Mouse (Mus musculus) kidney, adult 9 months (tissue): ENCODE results near the gene Tbx3.

ENCODE experiments used
- DNase-seq: peaks from one replicate; pipeline ENCODE4 v3.0.0; 2022

The Tbx3 gene

GRCm38 (mm10) chr5:119662326-119662725 is 8.1 kb upstream of the Tbx3 start:
- DNase-seq = no peak

- DNase-seq = no peak
These were observed 7.7 kb upstream of the Tbx3 start for GRCm38 (mm10) chr5:119662731-119663130.

- DNase-seq = no peak
These were observed 7.2 kb upstream of the Tbx3 start for GRCm38 (mm10) chr5:119663241-119663640.

- no peak for DNase-seq
These were observed 6.7 kb upstream of the Tbx3 start for GRCm38 (mm10) chr5:119663747-119664146.

GRCm38 (mm10) chr5:119665739-119666138 is 4.7 kb upstream of the Tbx3 start:
- DNase-seq = no peak

GRCm38 (mm10) chr5:119667356-119667940 is 3.0 kb upstream of the Tbx3 start:
- DNase-seq = no peak

GRCm38 (mm10) chr5:119668191-119668912 is 2.1 kb upstream of the Tbx3 start:
- no peak for DNase-seq

GRCm38 (mm10) chr5:119668913-119669411 is 1.5 kb upstream of the Tbx3 start:
- no peak for DNase-seq

GRCm38 (mm10) chr5:119669741-119670565 is 516 bp upstream of the Tbx3 start:
- no peak for DNase-seq

GRCm38 (mm10) chr5:119671124-119671801 is 794 bp downstream of the Tbx3 start:
- DNase-seq = no peak

GRCm38 (mm10) chr5:119671965-119672347 is 1.5 kb downstream of the Tbx3 start:
- no peak for DNase-seq

GRCm38 (mm10) chr5:119672348-119672983 is 2.0 kb downstream of the Tbx3 start:
- no peak for DNase-seq

GRCm38 (mm10) chr5:119672984-119673600 is 2.6 kb downstream of the Tbx3 start:
- DNase-seq = no peak

GRCm38 (mm10) chr5:119673716-119674605 is 3.5 kb downstream of the Tbx3 start:
- DNase-seq = no peak

- no peak for DNase-seq
These were observed 4.3 kb downstream of the Tbx3 start for GRCm38 (mm10) chr5:119674606-119675330.

GRCm38 (mm10) chr5:119676245-119676644 is 5.8 kb downstream of the Tbx3 start:
- no peak for DNase-seq

GRCm38 (mm10) chr5:119678516-119678915 is 8.0 kb downstream of the Tbx3 start:
- no peak for DNase-seq

GRCm38 (mm10) chr5:119679084-119679483 is 8.6 kb downstream of the Tbx3 start:
- no peak for DNase-seq

GRCm38 (mm10) chr5:119679614-119680328 is 9.3 kb downstream of the Tbx3 start:
- no peak for DNase-seq
